Mouse (Mus musculus): ENCODE measurements at regions not wholly inside any gene's neighbourhood (a gene's known extent, or its start where the extent isn't known, plus 50 kb on each side); places are given as distances from the start of the nearest gene placed in this dataset.
"Not testable (repeated sequence)": the region's sequence is repeated elsewhere in the genome, so short reads cannot be mapped to it uniquely, and the experiment has no call there.

DNA sequence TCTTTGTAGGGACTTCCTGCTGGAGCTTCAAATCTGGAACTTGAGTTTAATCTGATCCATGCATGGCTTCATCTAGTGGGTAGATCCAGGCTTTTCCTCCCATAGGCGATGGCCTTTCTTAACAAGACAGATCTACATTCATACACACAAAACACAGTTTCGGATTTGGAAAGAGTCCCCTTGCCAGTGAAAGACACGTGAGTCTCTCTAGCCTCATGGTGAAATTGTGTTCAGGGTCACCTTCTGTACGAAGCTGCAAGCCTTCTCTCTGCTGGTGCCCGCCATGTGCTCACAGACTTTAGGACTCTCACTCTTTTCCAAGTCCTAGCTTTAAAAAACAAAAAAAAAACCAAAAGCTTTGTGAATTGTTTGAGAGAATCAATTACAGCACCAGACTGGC, 51.4 kb upstream of the Dlx2 start:
- DNase-seq, result no peak

DNA sequence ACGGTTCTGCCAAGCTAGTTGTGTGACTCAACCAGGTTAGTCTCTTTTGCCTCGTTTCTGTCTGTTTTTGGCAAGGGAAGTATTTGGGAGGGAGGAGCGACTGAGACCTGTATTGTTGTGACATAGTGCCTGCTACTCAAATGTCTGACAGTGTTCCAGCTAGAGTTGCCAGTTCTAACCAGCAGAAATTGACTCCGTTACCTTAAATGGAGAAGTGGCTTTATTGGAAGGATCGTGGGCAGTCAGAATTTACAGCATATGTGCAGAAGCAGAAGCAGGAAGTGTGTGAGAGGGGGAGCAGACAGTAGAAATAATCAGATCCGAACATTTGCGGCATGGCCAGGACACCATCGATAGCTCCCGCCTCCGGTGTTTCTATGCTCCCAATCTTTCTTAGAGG, 51.8 kb upstream of the Dlx2 start:
- no peak for DNase-seq

DNA sequence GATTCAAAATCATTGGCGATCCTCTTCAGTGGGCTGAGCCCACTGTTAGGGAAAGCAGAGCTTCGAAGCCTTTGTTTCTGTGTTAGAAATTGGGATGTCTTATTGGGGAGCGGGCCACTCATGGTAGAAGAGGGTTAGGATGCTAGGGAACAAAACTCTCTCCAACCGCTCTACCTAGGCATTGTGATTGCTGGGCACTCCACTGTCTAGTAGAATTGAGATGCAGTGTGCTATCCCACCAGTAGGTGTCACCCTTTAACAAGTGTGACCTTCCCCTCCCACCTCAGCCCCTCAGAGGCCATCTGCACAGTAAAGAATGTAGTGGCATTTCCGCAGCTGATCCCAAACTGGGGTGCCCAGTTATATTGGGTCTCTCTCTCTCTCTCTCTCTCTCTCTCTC, 52.2 kb upstream of the Dlx2 start:
- peak; percentile 83 to 88 for DNase-seq

DNA sequence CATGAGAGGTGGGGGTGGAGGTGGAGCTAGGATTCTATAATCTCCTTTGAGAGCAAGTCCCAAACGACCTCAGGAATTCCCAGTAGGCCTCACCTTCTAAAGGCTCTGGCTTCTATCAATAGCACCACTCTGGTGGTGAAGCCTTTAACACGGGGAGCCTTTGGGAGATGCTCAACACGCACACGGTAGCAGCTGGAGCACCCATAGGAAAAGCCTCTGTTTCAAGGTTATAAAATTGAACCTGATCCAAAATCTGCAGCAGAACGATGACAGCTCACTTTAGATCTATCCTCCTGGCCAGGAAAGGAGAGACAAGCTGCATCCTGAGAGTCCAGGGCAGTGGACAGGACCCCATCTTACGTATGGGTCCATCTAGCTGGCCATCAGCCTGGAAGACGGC, 53.7 kb upstream of the Dlx2 start:
- peak in 1 of 2 experiments; percentile 22 for DNase-seq

DNA sequence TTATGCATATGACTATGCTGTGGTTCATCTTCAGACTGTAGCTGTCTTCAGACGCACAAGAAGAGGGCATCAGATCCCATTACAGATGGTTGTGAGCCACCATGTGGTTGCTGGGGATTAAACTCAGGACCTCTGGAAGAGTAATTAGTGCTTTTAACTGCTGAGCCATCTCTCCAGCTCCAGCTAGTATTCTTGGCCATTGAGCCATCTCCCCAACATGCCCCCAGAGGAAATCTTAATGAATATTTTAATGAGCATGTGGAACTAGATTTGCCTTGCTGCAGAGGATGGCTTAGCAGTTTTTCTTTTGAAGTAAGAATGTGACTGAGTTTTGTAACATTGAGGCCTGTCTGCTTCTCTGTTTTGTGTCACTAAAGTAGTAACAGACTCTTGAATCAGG, 54.4 kb upstream of the Dlx2 start:
- DNase-seq, result no peak

DNA sequence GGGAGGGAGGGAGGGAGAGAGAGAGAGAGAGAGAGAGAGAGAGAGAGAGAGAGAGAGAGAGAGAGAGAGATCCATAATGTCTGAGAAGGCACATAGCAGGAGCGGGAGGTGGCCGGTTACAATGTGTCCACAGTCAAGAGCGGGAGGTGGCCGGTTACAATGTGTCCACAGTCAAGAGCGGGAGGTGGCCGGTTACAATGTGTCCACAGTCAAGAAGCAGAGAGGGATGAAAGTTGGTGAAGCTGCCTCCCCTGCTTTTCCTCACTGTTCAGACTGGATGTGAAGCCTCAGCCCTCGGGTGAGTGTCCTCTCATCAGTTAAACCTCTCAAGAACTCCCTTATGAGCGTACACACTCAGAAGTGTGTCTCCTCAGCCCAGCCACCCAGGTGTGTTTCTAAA, 57.2 kb upstream of the Dlx2 start:
- DNase-seq, result not testable (repeated sequence)

DNA sequence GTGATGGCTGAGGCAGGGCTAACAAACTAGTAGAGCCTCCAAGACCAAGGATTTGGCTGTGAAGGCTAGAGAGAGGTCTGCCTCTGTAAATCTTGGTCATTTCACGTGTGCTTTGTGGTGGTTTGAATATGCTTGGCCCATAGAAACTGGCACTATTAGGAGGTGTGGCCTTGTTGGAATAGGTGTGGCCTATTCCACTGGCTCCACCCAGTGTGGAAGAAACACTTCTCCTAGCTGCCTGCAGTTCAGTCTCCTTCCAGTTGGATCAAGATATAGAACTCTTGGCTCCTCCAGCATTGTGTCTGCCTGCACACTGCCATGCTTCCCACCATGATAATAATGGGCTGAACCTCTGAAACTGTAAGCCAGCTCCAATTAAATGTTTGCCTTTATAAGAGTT, 59.1 kb upstream of the Dlx2 start:
- no peak for DNase-seq

DNA sequence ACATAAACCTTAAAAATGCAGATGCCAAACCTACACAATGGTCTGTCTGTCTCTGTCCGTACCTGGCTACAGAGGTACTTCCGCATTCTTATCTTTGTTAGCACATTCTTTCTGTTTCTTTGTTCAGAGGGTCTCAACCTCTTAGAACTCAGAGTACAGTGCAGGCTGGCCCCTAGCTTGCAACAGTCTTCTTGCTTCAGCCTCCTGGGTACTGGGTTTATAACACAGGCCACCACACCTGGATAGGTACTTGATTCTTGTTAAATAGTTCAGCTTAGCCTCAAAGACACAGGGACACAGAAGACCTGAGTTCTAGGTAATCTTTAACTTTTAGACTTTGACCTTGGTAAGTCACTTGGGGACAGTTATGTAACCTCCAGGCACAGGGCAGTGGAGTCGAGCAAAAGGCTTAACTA, 60.5 kb upstream of the Dlx2 start:
- peak in 1 of 2 experiments; percentile 15 for DNase-seq

DNA sequence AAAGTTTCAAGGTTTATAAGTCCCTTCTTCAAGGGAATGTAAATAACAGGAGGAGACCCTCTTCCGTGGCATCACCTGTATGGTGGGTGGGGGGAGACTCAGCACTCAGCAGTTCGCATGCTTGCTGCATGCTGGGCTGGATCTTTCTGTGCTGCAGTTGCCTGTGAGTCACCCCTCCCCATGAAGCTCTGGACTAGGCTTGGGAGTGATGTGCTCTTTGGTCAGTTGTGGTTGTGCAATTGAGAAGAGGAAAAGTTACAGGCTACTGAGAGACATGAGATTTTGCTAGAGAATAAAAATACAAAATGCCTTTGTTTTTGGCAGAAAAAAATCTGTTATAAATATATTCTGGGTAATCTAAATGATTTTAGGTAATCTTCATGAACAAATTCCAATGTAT, 66.7 kb upstream of the Dlx2 start:
- no peak for DNase-seq

DNA sequence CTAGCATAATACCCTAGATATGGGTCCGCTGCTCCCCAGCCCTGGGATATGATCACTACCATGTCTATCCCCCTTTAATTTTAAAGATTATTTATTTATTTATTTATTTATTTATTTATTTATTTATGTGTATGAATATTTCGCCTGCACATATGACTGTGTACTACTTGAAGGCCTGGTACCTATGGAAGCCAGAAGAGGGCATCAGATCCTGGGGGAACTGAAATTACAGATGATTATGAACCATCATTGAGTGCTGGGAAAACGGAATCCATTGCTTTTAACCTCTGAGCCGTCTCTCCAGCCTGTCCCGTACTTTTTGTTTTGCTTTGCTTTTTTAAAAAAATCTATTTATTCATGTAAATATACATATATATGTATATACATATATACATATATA, 70.0 kb upstream of the Dlx2 start:
- no peak for DNase-seq

DNA sequence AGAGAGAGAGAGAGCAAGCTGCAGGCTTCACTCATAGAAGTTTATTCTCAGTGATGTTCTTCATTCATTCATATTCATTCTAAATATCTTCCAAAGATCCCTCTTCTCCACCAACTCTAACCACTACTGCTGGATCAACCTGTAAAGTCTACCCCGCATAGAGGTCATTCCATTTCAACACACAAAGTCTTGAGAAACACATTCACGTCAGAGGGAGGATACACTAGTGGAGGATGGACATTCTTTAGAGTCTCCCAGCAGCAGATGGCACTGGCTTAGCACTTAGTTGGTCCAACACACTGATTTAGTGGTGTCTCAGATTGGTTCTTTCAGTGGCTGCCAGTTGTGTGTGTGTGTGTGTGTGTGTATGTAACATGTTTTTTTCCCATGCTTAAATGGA, 74.9 kb upstream of the Dlx2 start:
- no peak for DNase-seq

DNA sequence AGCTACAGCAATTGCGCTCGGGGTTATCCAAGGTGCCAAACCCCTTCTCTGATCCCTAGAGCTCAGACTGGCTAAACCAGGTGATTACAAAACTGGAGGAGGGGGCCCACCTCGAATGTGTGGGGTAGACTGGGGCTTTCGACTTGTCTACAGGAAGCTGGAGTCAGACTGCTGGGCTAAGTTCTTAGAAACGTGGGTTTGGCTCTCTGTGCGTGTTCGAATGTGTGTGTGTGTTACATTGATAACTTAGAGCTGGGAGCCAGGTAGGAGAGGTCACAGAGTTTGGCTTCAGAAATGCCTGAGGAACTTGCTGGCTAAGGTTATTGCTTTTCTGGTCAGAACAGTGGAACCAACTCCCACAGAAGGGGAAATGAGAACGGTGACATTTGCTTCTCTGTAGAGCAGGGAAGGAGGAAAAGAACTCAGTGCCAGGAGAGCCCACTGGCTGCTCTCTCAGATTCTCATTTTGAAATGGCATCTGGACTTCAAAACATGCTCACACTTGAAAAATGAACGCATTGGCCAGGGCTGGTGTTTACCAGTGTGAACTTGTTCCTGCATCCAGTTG, 76.1 kb upstream of the Dlx2 start:
- no peak for DNase-seq

DNA sequence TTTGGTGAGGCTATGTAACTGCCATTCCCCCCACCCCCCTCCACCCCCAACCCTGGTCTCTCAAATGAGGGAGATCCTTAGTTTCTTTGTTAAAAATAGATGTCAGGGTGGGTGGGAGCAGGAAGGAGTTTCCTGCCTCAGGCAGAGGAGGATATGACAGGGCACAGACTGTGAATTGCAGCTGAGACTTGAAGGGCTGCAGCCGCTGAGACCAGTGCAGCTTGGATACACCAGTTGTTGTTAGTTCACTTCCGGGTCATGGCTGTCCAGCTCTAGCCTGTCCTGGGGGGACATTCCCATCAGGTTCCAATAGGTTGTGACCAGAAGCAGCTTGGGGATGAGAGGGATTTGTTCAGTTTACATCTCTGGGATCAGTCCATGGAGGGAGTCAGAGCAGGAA, 76.6 kb upstream of the Dlx2 start:
- DNase-seq, result peak in 1 of 2 experiments; percentile 49

DNA sequence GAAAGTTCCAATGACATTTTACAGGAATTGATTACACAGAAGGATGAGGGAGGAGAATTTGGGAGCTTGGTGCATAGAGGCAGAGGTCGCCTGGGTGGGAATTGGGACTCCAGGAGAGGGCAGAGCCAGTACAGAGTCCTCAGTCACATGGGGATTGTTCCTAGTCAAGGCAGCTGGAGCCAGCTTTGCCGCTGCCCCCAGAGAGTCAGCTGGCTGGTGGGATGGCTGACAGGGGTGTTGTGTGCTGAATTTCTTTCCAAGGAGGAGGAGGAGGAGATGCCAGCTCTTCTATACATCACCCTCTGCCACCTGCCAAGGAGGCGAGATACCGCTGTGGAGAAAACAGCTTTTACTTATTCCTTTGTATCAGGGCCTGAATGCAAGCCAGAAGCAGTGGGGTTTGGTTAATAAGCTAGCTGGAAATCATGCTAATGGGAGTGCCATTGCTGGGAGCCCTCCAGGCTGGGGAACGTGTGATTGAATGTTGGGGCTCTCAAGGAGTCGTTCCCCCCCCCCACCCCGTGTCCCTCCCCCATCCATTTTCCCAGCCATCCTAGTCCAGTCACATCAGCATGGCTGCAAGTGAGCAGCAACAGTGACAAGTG, 78.8 kb upstream of the Dlx2 start:
- no peak for DNase-seq

DNA sequence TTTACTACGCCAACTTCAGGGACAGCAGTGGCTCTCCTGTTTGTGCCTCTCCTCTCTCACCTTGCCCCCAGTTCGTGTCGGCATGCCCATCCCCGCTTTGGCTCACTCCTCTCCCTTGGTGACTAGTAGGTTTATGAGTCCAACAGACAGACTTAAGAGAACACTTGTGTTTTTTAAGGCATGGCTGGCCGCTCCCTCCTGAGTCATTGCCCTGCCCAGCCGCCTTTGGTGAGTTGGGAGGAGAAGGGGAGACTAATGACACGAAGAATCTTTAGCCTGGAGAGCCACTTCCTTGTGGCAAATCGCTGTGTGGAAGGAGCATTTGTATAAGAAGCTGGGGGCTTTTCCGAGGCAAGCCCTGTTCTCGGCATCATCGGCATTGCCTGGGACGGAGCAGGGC, 79.8 kb upstream of the Dlx2 start:
- DNase-seq, result no peak

DNA sequence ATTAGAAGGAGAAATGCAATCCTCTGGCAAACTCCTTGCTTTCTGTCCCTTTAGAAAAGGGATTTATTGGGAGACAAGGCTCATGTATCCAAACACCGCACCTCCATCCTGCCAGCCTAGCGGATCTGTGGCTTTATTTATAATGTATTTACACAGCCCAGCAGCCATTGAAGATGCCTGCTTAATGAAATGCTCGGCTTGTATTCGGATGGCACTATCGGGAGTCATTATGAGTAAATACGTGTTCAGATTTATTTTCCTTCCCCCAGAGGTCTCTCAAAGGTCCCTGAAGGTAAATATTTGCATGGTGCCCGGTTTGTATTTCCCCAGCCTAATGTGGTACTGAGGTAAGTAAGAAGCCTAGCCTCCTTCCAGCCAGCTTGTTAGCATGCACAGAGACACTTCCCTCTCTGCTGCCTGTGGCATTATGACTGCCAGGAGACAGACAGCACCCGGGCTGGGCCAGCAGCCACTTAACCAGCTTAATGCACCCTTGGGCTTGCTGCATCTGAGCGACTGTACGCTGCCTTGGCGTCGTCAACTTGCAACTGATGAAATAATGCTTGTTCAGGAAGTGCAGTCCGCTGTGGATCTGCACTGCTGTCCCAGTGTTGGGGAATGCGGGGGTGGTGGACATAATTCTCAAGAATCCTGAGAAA, 80.7 kb upstream of the Dlx2 start:
- DNase-seq, result peak; percentile 51 to 67

DNA sequence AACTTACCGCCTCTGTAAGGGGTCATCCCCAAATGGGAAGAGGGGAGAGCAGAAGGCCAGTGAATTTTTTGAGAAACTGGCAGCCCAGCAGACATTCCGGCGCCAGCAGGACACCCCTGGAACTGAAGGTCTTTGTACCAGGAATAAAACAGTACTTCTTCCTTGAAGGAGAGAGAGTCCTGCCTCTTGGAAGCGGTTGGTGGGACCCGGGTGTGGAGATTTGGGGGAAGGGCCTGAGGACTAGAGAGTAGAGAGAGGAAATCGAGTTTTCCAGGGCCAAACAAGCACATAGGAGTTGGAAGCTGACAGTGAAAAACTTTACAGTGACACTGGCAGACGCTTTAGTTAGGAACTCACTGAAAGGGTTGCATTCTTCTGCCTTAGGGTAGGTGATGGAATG, 82.3 kb upstream of the Dlx2 start:
- no peak for DNase-seq

DNA sequence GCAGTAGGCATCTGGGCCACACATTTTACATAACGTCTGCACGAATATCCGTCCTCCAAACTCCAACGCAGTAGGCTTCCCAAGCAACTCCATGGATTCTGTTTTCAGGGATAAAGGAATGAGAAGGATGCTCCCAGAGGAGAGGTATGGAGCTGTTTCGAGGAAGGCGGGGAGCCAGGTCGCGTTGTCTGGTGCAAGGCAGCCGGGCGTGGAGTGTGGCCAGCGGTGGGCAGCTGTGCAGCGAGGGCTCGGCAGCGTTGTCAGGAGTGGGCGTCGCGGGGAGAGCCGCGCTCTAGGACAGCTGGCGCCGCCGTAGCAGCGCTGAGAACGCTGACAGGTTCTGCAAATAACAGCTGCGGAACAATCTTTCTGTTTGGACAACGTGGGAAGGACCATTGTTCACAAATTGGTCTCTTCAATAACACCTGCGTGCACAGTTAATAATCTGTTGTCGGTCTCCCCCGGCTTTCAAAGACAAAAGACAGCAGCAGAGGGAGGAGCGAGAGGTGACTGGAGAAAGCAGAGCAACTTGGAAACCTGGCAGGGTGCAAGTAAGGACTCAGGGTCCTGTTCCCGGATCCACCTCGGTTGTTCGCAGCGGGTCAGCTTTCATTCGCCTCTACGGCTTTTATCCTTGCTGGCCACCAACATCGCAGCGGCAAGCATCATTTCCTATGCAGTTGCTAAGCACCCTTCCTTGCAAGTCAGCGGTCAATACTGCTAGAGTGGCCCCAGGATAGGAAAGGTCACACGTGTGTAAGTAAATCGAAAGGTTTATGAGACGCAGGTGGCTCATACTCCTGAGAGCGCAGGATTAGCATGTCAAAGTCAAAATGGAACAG, 83.0 kb upstream of the Dlx2 start:
- DNase-seq, result peak; percentile 49 to 63

DNA sequence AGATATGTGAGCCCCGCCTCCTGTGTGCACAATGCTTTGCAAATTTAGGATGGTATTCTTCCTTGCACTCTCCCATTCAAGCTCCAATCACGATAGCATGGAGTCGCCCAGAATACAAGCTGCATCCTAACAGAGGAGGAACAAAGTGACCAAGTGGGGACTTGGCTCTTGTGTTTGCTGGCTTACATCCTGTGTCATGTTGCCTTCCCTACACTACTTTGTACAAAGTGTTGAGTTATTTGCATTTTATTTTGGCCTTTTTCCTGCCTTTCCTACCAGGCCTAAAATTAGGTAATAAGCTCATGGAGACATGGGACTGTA, 83.5 kb upstream of the Dlx2 start:
- DNase-seq, result no peak

DNA sequence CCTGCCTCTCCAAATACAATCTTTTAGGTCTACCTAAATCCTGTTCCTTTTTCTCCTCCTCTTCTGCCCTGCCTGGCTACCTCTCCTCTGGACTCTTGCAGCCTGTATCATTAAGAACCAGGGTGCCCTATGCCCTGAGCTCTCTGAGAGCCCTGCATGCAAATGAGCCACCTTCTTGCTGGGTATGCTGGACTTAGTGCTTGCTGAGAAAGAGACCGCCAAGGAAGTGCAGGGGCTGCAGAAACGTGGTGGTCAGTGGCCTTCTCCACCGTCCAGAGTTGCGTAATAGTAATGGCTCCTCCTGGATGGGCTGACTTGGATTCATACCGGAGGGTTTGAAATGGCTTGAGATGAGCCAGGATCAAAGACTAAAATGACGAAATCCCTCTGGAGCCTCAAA, 86.9 kb upstream of the Dlx2 start:
- DNase-seq, result no peak

DNA sequence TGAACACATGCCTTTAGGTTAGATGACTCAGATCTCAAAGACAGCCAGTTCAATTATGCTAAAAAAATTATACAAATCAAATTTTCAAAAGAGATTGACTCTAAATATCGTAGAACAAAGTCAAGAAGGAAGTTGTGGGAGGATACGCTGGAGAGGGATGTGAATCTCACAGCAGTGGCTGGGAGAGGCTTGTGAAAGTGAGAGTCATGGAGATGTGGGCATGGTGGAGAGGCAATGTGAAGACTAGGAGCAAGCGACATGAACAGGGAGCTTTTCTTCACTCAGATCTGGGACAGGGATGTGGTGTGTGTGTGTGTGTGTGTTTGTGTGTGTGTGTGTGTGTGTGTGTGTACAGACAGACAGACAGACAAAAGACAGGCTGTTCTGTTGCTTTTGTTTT, 87.9 kb upstream of the Dlx2 start:
- no peak for DNase-seq

DNA sequence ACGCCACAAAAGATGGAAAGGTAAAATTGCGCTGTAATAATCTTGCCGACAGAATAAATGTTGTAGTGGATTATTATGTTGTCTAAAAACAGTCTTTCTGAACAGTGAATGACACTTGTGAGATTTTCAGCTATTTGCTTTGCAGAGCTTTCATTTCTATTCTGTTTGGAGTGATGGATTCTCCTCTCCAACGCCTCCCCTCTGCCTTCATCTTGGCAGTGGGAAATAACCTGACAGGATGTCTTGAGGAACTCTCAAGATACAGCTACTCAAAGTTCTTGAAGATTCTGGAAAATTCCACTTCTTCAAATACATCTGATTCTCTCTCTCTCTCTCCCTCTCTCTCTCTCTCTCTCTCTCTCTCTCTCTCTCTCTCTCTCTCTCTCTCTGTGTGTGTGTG, 89.6 kb upstream of the Dlx2 start:
- DNase-seq, result no peak

DNA sequence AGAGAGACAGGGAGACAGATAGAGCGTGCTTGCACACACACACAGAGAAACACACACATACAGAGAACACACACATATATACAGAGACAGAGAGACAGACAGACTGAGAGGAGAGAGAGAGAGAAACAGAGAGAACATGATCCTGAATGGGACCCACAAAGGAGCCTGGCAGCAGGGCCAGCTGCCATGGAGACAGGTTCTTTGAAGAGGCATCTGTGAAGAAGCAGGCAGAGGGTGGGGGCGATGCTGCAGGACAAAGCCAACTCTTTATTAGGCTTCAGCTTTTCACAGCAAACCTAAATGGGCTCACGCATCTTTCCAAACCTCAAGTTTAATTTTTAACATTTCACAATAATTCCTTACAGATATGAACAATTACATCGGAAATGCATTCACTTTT, 90.0 kb upstream of the Dlx2 start:
- no peak for DNase-seq

DNA sequence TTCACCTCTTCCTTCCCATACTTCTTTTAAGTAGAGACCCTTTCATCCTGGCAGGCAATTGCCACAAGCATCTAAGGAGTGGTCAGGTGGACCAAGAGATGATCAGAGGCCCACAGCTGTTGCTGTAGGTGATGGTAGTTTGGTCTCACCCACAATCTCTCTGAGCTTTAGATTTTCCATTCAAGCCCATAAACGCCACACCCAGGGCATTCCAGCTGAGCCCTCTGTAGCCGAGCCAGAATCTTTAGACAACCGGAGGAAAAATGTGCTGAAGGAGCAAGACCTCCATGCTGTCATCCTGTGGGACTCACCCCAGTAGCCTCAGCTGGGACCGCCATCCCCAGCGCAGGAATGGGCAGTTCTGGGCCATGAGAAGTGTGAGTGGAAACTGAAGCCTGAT, 93.7 kb upstream of the Dlx2 start:
- DNase-seq, result no peak
